Mouse (Mus musculus) MEL (cell line): Measurements from ENCODE around the gene Tmem81. TPM values are rescaled to one million over a fixed set of nuclear protein-coding genes. Genes with fewer than 3 reads are reported as not detected.

Experiments used
- DNase-seq: peaks from one replicate; pipeline ENCODE4 v3.0.0; 2011; ENCODE audit warnings: low read depth, low spot score
- H3K27ac ChIP-seq: 2 replicates; pipeline ENCODE4 v1.5.1; 2012; ENCODE audit warnings: low read depth, mild to moderate bottlenecking, control low read depth, low read length, moderate library complexity; ENCODE audit not compliant: control insufficient read depth
- H3K27me3 ChIP-seq, 2 experiments: fragments of 150-350 bp in 1 of 2; sonication (generic) in 1 of 2; 2 replicates each; pipeline ENCODE4 v1.6.1; 2012; ENCODE audit warnings: low read length in 2 of 2, mild to moderate bottlenecking in 2 of 2, improper control_type of control experiment in 1 of 2, moderate library complexity in 1 of 2; ENCODE audit not compliant: insufficient read depth in 2 of 2, control insufficient read depth in 1 of 2
- H3K36me3 ChIP-seq, 2 experiments: 2 replicates each; pipeline ENCODE4 v1.6.1; 2012 to 2014; ENCODE audit warnings: low read length in 2 of 2, improper control_type of control experiment in 1 of 2, inconsistent platforms in 1 of 2, mild to moderate bottlenecking in 1 of 2; ENCODE audit not compliant: insufficient read depth in 2 of 2, control insufficient read depth in 1 of 2
- H3K4me1 ChIP-seq, 2 experiments: fragments of 150-350 bp in 1 of 2; sonication (generic) in 1 of 2; 2 replicates each; pipeline ENCODE4 v1.6.1; 2012; ENCODE audit warnings: low read length in 2 of 2, improper control_type of control experiment in 1 of 2, mild to moderate bottlenecking in 1 of 2; ENCODE audit not compliant: insufficient read depth in 2 of 2, control insufficient read depth in 1 of 2
- H3K4me3 ChIP-seq, 2 experiments: fragments of 150-350 bp in 1 of 2; sonication (generic) in 1 of 2; 2 replicates each; pipeline ENCODE4 v1.5.1; 2012; ENCODE audit warnings: low read depth in 2 of 2, low read length in 2 of 2, mild to moderate bottlenecking in 2 of 2, moderate library complexity in 2 of 2, control low read depth in 1 of 2, improper control_type of control experiment in 1 of 2; ENCODE audit not compliant: control insufficient read depth in 1 of 2, insufficient read depth in 1 of 2
- H3K79me2 ChIP-seq: 2 replicates; pipeline ENCODE4 v1.6.1; 2012; ENCODE audit warnings: mild to moderate bottlenecking, low read length, moderate library complexity; ENCODE audit not compliant: control insufficient read depth, poor library complexity, insufficient read depth
- H3K9ac ChIP-seq: 2 replicates; pipeline ENCODE4 v1.6.1; 2012; ENCODE audit warnings: low read depth, mild to moderate bottlenecking, control low read depth, low read length, moderate library complexity; ENCODE audit not compliant: control insufficient read depth, poor library complexity, severe bottlenecking
- H3K9me3 ChIP-seq: fragments of 150-350 bp; sonication (generic); replicated peaks from 2 replicates; pipeline ENCODE4 v1.6.1; 2012; ENCODE audit warnings: mild to moderate bottlenecking, low read length, improper control_type of control experiment, moderate library complexity; ENCODE audit not compliant: insufficient read depth
- BHLHE40 ChIP-seq: IDR thresholded peaks from 2 replicates; pipeline ENCODE4 v1.6.1; 2012; ENCODE audit warnings: low read depth, mild to moderate bottlenecking, inconsistent platforms, low read length, improper control_type of control experiment, borderline replicate concordance
- CHD1 ChIP-seq: IDR thresholded peaks from 2 replicates; pipeline ENCODE4 v1.6.1; 2012; ENCODE audit warnings: low read depth, mild to moderate bottlenecking, inconsistent platforms, low read length, improper control_type of control experiment
- EP300 ChIP-seq, 2 experiments: IDR thresholded peaks; 2 replicates each; pipeline ENCODE4 v1.6.1; 2011; ENCODE audit warnings: improper control_type of control experiment in 2 of 2, low read length in 2 of 2, low read depth in 1 of 2, mild to moderate bottlenecking in 1 of 2
- GABPA ChIP-seq: IDR thresholded peaks from 2 replicates; pipeline ENCODE4 v1.6.1; 2012; ENCODE audit warnings: low read depth, mild to moderate bottlenecking, inconsistent platforms, low read length, improper control_type of control experiment, moderate library complexity
- GATA1 ChIP-seq: IDR thresholded peaks from 2 replicates; pipeline ENCODE4 v1.6.1; 2011; ENCODE audit warnings: low read depth, low read length, improper control_type of control experiment
- MAFK ChIP-seq: IDR thresholded peaks from 2 replicates; pipeline ENCODE4 v1.6.1; 2011; ENCODE audit warnings: low read depth, mild to moderate bottlenecking, low read length, improper control_type of control experiment, borderline replicate concordance
- MEF2A ChIP-seq: IDR thresholded peaks from 2 replicates; pipeline ENCODE4 v1.6.1; 2014; ENCODE audit warnings: low read depth, mild to moderate bottlenecking, inconsistent platforms, low read length, improper control_type of control experiment; ENCODE audit not compliant: poor library complexity, insufficient replicate concordance, severe bottlenecking; ENCODE audit errors: extremely low read depth
- MYB ChIP-seq: IDR thresholded peaks from 2 replicates; pipeline ENCODE4 v1.6.1; 2011; ENCODE audit warnings: mild to moderate bottlenecking, low read depth, low read length, improper control_type of control experiment
- NELFE ChIP-seq: IDR thresholded peaks from 2 replicates; pipeline ENCODE4 v1.6.1; 2011; ENCODE audit warnings: low read depth, low read length, improper control_type of control experiment
- NRF1 ChIP-seq: IDR thresholded peaks from 2 replicates; pipeline ENCODE4 v1.6.1; 2014; ENCODE audit warnings: low read depth, mild to moderate bottlenecking, inconsistent platforms, low read length, improper control_type of control experiment, moderate library complexity; ENCODE audit not compliant: poor library complexity, insufficient read depth, severe bottlenecking
- POLR2A ChIP-seq, 2 experiments: IDR thresholded peaks; 2 replicates each; pipeline ENCODE4 v1.6.1; 2011 to 2012; ENCODE audit warnings: low read length in 2 of 2, mild to moderate bottlenecking in 2 of 2, control low read depth in 1 of 2, improper control_type of control experiment in 1 of 2, low read depth in 1 of 2, moderate library complexity in 1 of 2; ENCODE audit not compliant: control insufficient read depth in 1 of 2, insufficient read depth in 1 of 2, poor library complexity in 1 of 2
- POLR2AphosphoS2 ChIP-seq: IDR thresholded peaks from 2 replicates; pipeline ENCODE4 v1.6.1; 2011; ENCODE audit warnings: low read length, improper control_type of control experiment
- POLR2AphosphoS5 ChIP-seq: IDR thresholded peaks from 2 replicates; pipeline ENCODE4 v1.6.1; 2012; ENCODE audit warnings: low read depth, borderline replicate concordance, mild to moderate bottlenecking, inconsistent platforms, low read length, moderate library complexity, mixed read lengths
- RAD21 ChIP-seq: IDR thresholded peaks from 2 replicates; pipeline ENCODE4 v1.6.1; 2011; ENCODE audit warnings: mild to moderate bottlenecking, low read depth, low read length, improper control_type of control experiment
- SIN3A ChIP-seq: IDR thresholded peaks from 2 replicates; pipeline ENCODE4 v1.6.1; 2012; ENCODE audit warnings: low read length, improper control_type of control experiment, inconsistent platforms
- SMC3 ChIP-seq: IDR thresholded peaks from 2 replicates; pipeline ENCODE4 v1.6.1; 2011; ENCODE audit warnings: low read depth, low read length, improper control_type of control experiment
- UBTF ChIP-seq: IDR thresholded peaks from 2 replicates; pipeline ENCODE4 v1.6.1; 2012; ENCODE audit warnings: low read depth, mild to moderate bottlenecking, inconsistent platforms, low read length, improper control_type of control experiment, moderate library complexity, borderline replicate concordance; ENCODE audit not compliant: insufficient read depth
- USF1 ChIP-seq: IDR thresholded peaks from 2 replicates; pipeline ENCODE4 v1.6.1; 2014; ENCODE audit warnings: low read depth, mild to moderate bottlenecking, inconsistent platforms, low read length, improper control_type of control experiment, moderate library complexity
- USF2 ChIP-seq, 2 experiments: IDR thresholded peaks; 2 replicates each; pipeline ENCODE4 v1.6.1; 2011 to 2012; ENCODE audit warnings: improper control_type of control experiment in 2 of 2, low read length in 2 of 2, borderline replicate concordance in 1 of 2, inconsistent platforms in 1 of 2, low read depth in 1 of 2, mild to moderate bottlenecking in 1 of 2; ENCODE audit not compliant: insufficient read depth in 1 of 2
- ZC3H11A ChIP-seq: IDR thresholded peaks from 2 replicates; pipeline ENCODE4 v1.6.1; 2012; ENCODE audit warnings: low read depth, mild to moderate bottlenecking, inconsistent platforms, low read length, improper control_type of control experiment
- ZMIZ1 ChIP-seq: IDR thresholded peaks from 2 replicates; pipeline ENCODE4 v1.6.1; 2012; ENCODE audit warnings: low read depth, mild to moderate bottlenecking, inconsistent platforms, low read length, improper control_type of control experiment, moderate library complexity
- ZNF384 ChIP-seq: IDR thresholded peaks from 2 replicates; pipeline ENCODE4 v1.6.1; 2012; ENCODE audit warnings: low read depth, mild to moderate bottlenecking, inconsistent platforms, low read length, improper control_type of control experiment
- polyA plus RNA-seq, 2 experiments: library from polyadenylated mRNA; stranded (reverse) in 1 of 2; unstranded in 1 of 2; fragments of >175 nt in 1 of 2; fragments of >200 nt in 1 of 2; gene quantifications; 2 replicates each; pipeline versions ENCODE4 v1.2.1 to v1.2.4; 2012; ENCODE audit warnings: low replicate concordance in 2 of 2, low read depth in 1 of 2; ENCODE audit not compliant: insufficient read length in 2 of 2, insufficient read depth in 1 of 2, missing spikeins in 1 of 2
- total RNA-seq: library from RNA; depleted of rRNA; stranded (reverse); fragments of 300-350 nt; gene quantifications from 2 replicates; pipeline ENCODE4 v1.2.3, GENCODE M21; 2012; rRNA removed

Tmem81 gene
- total RNA-seq (2.6 and 2.9 TPM in 2 replicates), polyA plus RNA-seq (1 to 10 TPM in 1 of 2 experiments, not detected in 1; 5.4 TPM)

- no peaks in the 10 kb centered on the region for H3K79me2 ChIP-seq
- H3K4me3 ChIP-seq, result no peak within 1 kb of the TSS
- TF ChIP-seq NRF1 (no peak), SIN3A (no peak), USF1 (no peak), MAFK (no peak), POLR2AphosphoS2 (no peak), MYB (no peak), USF2 (IDR thresholded peaks at IDR 0.05; ENCODE audit: borderline replicate concordance in 1 of 2, insufficient read depth in 1 of 2, low read depth in 1 of 2, low read length in 2 of 2) (no peak), ZNF384 (no peak), GATA1 (no peak), ZC3H11A (no peak), ZMIZ1 (no peak), RAD21 (no peak), UBTF (no peak), BHLHE40 (no peak), NELFE (no peak), MEF2A (no peak), SMC3 (no peak), CHD1 (no peak)
- H3K9me3 ChIP-seq, result no peaks in the 10 kb centered on the region
- H3K27ac ChIP-seq, result no peak within 1 kb of the TSS
- H3K9ac ChIP-seq, result no peak within 1 kb of the TSS
- H3K36me3 ChIP-seq, result peaks cover 0 to 12% of the 10 kb centered on the region in 2 experiments; a peak in 2 of 4 replicates
- no peaks in the 10 kb centered on the region for H3K4me1 ChIP-seq
- DNase-seq, result no peak
- no peaks in the 10 kb centered on the region for H3K27me3 ChIP-seq
Observed at GRCm38 (mm10) chr1:132506058-132506457, at the start of gene Tmem81. Tmem81 (plus strand) TSS chr1:132506230.

DNA sequence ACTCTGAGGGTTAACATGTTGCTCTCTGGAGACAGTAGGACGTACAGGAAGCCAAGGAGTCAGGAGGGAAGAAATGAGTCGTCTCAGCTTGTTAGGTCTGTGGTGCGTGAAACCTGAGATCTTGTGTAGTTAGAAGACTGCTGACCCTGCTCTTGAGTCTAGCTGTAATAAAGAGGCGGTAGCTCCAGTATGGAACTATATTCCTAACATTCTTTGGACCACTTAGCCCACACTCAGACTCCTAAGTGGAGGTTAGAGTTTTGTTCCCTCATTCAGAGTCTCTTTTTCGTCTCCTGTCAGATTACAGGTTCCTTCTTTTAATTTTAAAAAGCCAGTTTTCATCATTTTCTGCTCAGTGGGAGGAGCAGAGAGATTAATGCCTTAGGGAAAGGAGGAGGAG is 41.4 kb upstream of the Tmem81 start:
- Histone ChIP-seq H3K9me3 (no peaks in the 10 kb centered on the region), H3K4me3 (no peak overlapping the region), H3K36me3 (no peaks in the 10 kb centered on the region), H3K9ac (no peak overlapping the region), H3K79me2 (no peaks in the 10 kb centered on the region), H3K4me1 (no peaks in the 10 kb centered on the region), H3K27ac (no peak overlapping the region), H3K27me3 (no peaks in the 10 kb centered on the region)
- no peak for DNase-seq
- TF ChIP-seq POLR2A (IDR thresholded peaks at IDR 0.05; ENCODE audit: control insufficient read depth in 1 of 2, insufficient read depth in 1 of 2, low read depth in 1 of 2, low read length in 2 of 2, poor library complexity in 1 of 2), result no peak
- no peak for TF ChIP-seq ZC3H11A
- TF ChIP-seq EP300 (IDR thresholded peaks at IDR 0.05; ENCODE audit: low read depth in 1 of 2, low read length in 2 of 2), result no peak
- TF ChIP-seq POLR2AphosphoS2, result no peak
- no peak for TF ChIP-seq POLR2AphosphoS5
- TF ChIP-seq GABPA, result no peak
- TF ChIP-seq USF2 (IDR thresholded peaks at IDR 0.05; ENCODE audit: borderline replicate concordance in 1 of 2, insufficient read depth in 1 of 2, low read depth in 1 of 2, low read length in 2 of 2), result no peak
- TF ChIP-seq MEF2A, result no peak
